Mouse (Mus musculus) olfactory bulb, adult 2 months (tissue): ENCODE results near the gene 3100002H09Rik. TPM values are rescaled to one million over a fixed set of nuclear protein-coding genes. Genes with fewer than 3 reads are reported as not detected.
A peak's percentile ranks its signal among the peaks of the same experiment; 100 is the strongest.

ENCODE experiments used
- H3K27ac ChIP-seq: fragments of 200-500 bp; 2 replicates; pipeline ENCODE4 v1.5.1; 2012; ENCODE audit warnings: low read depth, low read length; ENCODE audit not compliant: insufficient read depth
- H3K4me1 ChIP-seq: fragments of 200-500 bp; 2 replicates; pipeline ENCODE4 v1.6.1; 2012; ENCODE audit warnings: low read length; ENCODE audit not compliant: control insufficient read depth, insufficient read depth
- H3K4me3 ChIP-seq: fragments of 200-500 bp; 2 replicates; pipeline ENCODE4 v1.5.1; 2012; ENCODE audit warnings: mild to moderate bottlenecking, low read depth, low read length, moderate library complexity; ENCODE audit not compliant: insufficient read depth
- CTCF ChIP-seq: fragments of 200-500 bp; IDR thresholded peaks from 2 replicates; pipeline ENCODE4 v1.5.1; 2012; ENCODE audit warnings: low read depth, mild to moderate bottlenecking, low read length, moderate library complexity; ENCODE audit not compliant: insufficient read depth
- POLR2A ChIP-seq: fragments of 200-500 bp; IDR thresholded peaks from 2 replicates; pipeline ENCODE4 v1.6.1; 2012; ENCODE audit warnings: mild to moderate bottlenecking, low read depth, low read length, moderate library complexity; ENCODE audit not compliant: insufficient read depth
- WGBS: fragments of 180-500 bp; shearing (Covaris S2); methylation state at CpG from one replicate; pipeline ENCODE4 v1.1.7; 2018; 5-methylcytosine and 5-hydroxymethylcytosine counted together
- polyA plus RNA-seq: library from polyadenylated mRNA; stranded (reverse); fragments of >200 nt; gene quantifications from 2 replicates; pipeline ENCODE4 v1.2.4, GENCODE M21; 2012; ENCODE audit warnings: low replicate concordance; ENCODE audit not compliant: missing spikeins, insufficient read depth, insufficient read length

3100002H09Rik gene
- polyA plus RNA-seq, 1 experiment = not detected

DNA sequence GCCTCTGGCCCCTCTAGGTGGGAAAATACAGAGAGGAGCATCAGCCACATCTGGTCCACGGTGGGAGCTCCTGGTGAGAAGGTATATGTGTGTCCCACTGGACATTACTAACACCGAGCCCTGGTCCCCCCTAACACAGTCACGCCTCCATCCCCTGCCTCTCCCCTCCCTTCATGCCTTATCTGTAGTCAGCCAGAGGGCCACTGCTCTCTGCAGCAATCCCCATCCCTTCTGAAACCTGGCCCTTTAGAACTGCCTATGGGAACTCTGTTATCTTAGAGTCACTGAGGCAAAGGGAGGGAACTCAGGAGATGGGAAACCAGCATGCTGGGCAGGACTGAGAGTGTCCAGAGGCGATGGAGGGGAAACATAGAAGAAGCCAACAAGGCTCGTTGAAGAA, 5.3 kb downstream of the 3100002H09Rik start:
- Histone ChIP-seq H3K4me1 (peaks cover 3% of the 10 kb centered on the region; the same call in 1 of the 2 replicates), H3K4me3 (no peak overlapping the region), H3K27ac (no peak overlapping the region)
- TF ChIP-seq CTCF = no peak
- TF ChIP-seq POLR2A = no peak
- WGBS = 79% methylated on average over 5 of the region's 5 CpGs

DNA sequence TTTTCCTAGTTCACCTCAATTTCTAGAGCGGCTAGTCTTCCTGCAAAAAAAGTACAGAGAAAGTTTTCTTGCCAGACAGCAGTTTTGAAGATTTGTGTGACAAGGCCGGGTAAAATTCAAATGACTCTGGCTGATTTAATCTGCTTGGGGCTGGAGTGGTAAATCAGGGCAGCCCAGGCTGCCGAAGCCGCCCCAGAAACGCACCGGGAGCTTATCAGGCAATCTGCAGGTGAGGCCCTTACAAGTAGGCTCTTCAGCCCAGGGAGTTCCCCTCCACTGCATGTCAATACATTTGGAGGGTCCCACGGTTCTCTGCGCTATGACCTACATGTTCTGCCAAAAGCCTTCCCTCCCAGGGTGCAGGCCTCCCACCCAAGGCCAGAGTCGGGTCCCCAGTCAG, 6.9 kb downstream of the 3100002H09Rik start:
- WGBS = 75% methylated on average over 9 of the region's 9 CpGs
- H3K27ac ChIP-seq = no peak overlapping the region
- H3K4me1 ChIP-seq = peaks cover 3% of the 10 kb centered on the region; the same call in 1 of the 2 replicates
- H3K4me3 ChIP-seq = no peak overlapping the region
- no peak for TF ChIP-seq POLR2A
- no peak for TF ChIP-seq CTCF

DNA sequence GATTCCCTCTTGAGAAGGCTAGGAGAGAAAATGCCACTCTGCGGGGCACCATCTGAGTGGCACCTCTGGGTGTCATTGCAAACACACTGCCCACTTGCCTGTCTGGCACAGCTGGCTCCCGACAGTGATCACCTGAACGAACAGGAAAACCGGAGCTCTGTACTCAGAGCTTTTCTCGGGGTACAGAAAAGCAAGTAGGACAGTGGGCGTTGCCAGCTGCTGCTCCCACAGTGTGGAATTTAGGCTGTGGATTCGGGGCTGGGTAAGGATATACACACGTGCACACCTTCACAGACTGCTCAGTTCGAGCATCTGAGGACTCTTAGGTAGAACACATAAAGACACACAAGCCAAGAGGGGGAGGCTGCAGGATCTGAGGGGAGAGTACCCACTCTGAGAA, 14.7 kb downstream of the 3100002H09Rik start:
- no peak overlapping the region for H3K4me3 ChIP-seq
- peaks cover 20% of the 10 kb centered on the region for H3K4me1 ChIP-seq
- TF ChIP-seq POLR2A = no peak
- 77% methylated on average over 9 of the region's 9 CpGs for WGBS
- no peak overlapping the region for H3K27ac ChIP-seq

- peaks cover 20% of the 10 kb centered on the region for H3K4me1 ChIP-seq
- H3K4me3 ChIP-seq = no peak overlapping the region
- TF ChIP-seq POLR2A (no peak), CTCF (no peak)
- H3K27ac ChIP-seq = no peak overlapping the region
- WGBS = 15% methylated on average over 13 of the region's 13 CpGs
Measured at GRCm38 (mm10) chr4:124594933-124595332, 15.7 kb downstream of the 3100002H09Rik start.

DNA sequence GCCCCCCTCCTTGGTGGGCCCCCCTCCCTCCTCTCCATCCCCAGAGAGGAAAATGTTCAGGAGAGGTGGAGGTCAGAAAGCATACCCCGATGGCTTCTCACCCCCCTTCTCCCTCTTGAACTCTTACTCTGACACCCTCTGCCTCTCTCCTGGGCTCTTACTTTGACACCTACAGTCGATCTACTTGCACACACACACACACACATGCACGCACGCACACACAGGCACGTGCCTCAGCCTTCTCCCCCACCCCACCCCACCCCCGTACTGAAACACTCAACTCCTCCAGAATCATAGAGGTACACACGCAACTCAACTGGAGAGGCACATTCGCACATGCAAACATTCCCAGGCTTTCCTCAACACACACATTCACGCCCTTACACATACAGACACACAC, 16.9 kb downstream of the 3100002H09Rik start:
- H3K27ac ChIP-seq = no peak overlapping the region
- H3K4me3 ChIP-seq = no peak overlapping the region
- WGBS = 44% methylated on average over 9 of the region's 9 CpGs
- TF ChIP-seq CTCF (no peak), POLR2A (no peak)
- peaks cover 20% of the 10 kb centered on the region for H3K4me1 ChIP-seq

DNA sequence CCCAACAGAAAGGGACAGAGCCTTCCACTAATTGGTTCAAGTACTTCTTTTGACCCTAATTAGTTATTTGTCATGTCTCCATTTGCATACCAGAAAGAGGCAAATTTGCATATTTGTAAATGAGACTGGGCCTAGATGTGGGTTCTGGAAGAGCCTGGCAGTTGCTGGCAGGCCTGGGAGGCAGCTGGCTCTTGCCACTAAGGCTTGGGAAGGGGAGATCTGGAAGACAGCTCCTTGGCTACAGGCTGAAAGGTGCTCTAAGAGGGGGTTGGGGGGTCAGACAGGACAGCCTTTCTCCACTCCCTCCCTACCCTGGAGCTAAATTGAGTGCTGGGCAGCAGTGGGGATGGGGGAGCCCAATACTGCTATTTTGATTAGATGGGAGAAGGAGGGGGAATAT, 17.4 kb downstream of the 3100002H09Rik start:
- Histone ChIP-seq H3K4me3 (no peak overlapping the region), H3K4me1 (peaks cover 20% of the 10 kb centered on the region), H3K27ac (no peak overlapping the region)
- no peak for TF ChIP-seq POLR2A
- no peak for TF ChIP-seq CTCF

DNA sequence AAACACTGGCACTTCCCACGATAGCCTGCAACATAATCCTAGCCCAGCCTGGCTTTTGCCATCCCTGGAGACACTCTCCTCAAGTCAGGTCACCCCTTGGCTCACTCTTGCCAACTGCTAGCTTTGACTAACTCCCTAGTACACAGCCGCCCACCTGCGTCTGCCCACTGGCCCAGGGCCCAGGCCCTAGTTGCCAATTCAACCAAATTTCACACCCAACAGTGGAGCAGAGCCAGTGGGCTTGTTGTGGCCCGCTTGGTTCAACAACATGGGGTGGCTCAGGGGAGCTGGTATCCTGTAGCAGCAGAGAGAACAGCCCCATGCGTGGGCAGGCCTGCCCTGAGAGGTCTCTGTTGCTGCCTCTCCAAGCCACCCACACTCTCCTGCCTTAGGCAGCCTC, 18.4 kb downstream of the 3100002H09Rik start:
- WGBS = 68% methylated on average over 5 of the region's 5 CpGs
- TF ChIP-seq CTCF = no peak
- TF ChIP-seq POLR2A = no peak

GRCm38 (mm10) chr4:124580695-124581094, 29.9 kb downstream of the 3100002H09Rik start:
- H3K27ac ChIP-seq = no peak overlapping the region
- H3K4me1 ChIP-seq = no peaks in the 10 kb centered on the region
- 88% methylated on average over 7 of the region's 7 CpGs for WGBS
- no peak overlapping the region for H3K4me3 ChIP-seq
- TF ChIP-seq CTCF = no peak
- TF ChIP-seq POLR2A = no peak

More for the DNA sequence above, 18.4 kb downstream of the 3100002H09Rik start:
- no peak overlapping the region for H3K4me3 ChIP-seq
- H3K4me1 ChIP-seq = peaks cover 20% of the 10 kb centered on the region
- H3K27ac ChIP-seq = no peak overlapping the region

- H3K27ac ChIP-seq = no peak overlapping the region
- H3K4me1 ChIP-seq = peaks cover 9% of the 10 kb centered on the region
- WGBS = 44% methylated on average over 7 of the region's 7 CpGs
- H3K4me3 ChIP-seq = no peak overlapping the region; the same call in 1 of the 2 replicates
- TF ChIP-seq CTCF = no peak
- no peak for TF ChIP-seq POLR2A
Measured at GRCm38 (mm10) chr4:124575955-124576445, 34.6 kb downstream of the 3100002H09Rik start.

- TF ChIP-seq CTCF (no peak), POLR2A (no peak)
- Histone ChIP-seq H3K4me3 (peak overlapping the region; percentile 53), H3K4me1 (peaks cover 9% of the 10 kb centered on the region), H3K27ac (no peak overlapping the region)
- 2% methylated on average over 61 of the region's 61 CpGs for WGBS
Measured at GRCm38 (mm10) chr4:124575269-124575954, 35.2 kb downstream of the 3100002H09Rik start.
